ENCODE assay signal across 27 mouse cellular contexts in genomic region chr15:62693671-62694070, GRCm38 (mm10).
A peak's percentile ranks its signal among the peaks of the same experiment; 100 is the strongest.
DNase-seq lines count a peak whose midpoint lies in the region; ATAC-seq and TF ChIP-seq lines count a peak whose summit lies in the region.
"Had no signal": no experiment of that assay in that cellular context is flagged by ENCODE, and none has a peak within 500 bp of the region (broad histone marks: within the 10 kb centered on the region; RNA-seq: fewer than 3 reads in every experiment).

No protein-coding gene starts in this region.

- no peak overlapping the region for H3K9ac ChIP-seq in heart, embryonic 11.5 days (ENCODE audit: low read depth, low read length)
- H3K9ac ChIP-seq in ES-E14 (ENCODE audit: insufficient read depth, low read depth, low read length, poor library complexity, severe bottlenecking) = no peak overlapping the region
- no peak overlapping the region for H3K9ac ChIP-seq in hindbrain, embryonic 13.5 days
- H3K9ac ChIP-seq: embryonic facial prominence, embryonic 13.5 days; embryonic facial prominence, embryonic 15.5 days; forebrain, embryonic 12.5 days had no signal

- no peak overlapping the region for H3K4me2 ChIP-seq in heart, embryonic 11.5 days
- H3K4me2 ChIP-seq in hindbrain, embryonic 13.5 days = no peak overlapping the region
- H3K4me2 ChIP-seq: embryonic facial prominence, embryonic 13.5 days; embryonic facial prominence, embryonic 15.5 days; forebrain, embryonic 12.5 days had no signal

- H3K27ac ChIP-seq in heart, embryonic 11.5 days (ENCODE audit: low read depth, low read length) = no peak overlapping the region
- no peak overlapping the region for H3K27ac ChIP-seq in ES-E14 (ENCODE audit: insufficient read depth, low read depth, low read length, poor library complexity, severe bottlenecking)
- H3K27ac ChIP-seq in hindbrain, embryonic 13.5 days = no peak overlapping the region
- H3K27ac ChIP-seq: embryonic facial prominence, embryonic 13.5 days; embryonic facial prominence, embryonic 15.5 days; forebrain, embryonic 10.5 days; forebrain, embryonic 12.5 days had no signal

- no peaks in the 10 kb centered on the region for H3K27me3 ChIP-seq in heart, embryonic 11.5 days (ENCODE audit: control insufficient read depth, insufficient read depth, low read length)
- no peaks in the 10 kb centered on the region for H3K27me3 ChIP-seq in hindbrain, embryonic 13.5 days
- H3K27me3 ChIP-seq: CH12.LX; embryonic facial prominence, embryonic 13.5 days; embryonic facial prominence, embryonic 15.5 days; forebrain, embryonic 12.5 days had no signal

- 82% methylated on average over 9 of the region's 10 CpGs for WGBS in heart, embryonic 11.5 days (ENCODE audit: insufficient replicate concordance)
- 97% methylated on average over 10 of the region's 10 CpGs for WGBS in hindbrain, embryonic 13.5 days

- no peaks in the 10 kb centered on the region for H3K4me1 ChIP-seq in heart, embryonic 11.5 days (ENCODE audit: control insufficient read depth, insufficient read depth, low read length)
- H3K4me1 ChIP-seq in ES-E14 (ENCODE audit: control insufficient read depth in 2 of 2, insufficient read depth in 2 of 2, low read length in 2 of 2, poor library complexity in 1 of 2) = no peaks in the 10 kb centered on the region
- H3K4me1 ChIP-seq in hindbrain, embryonic 13.5 days (replicated peaks) = no peaks in the 10 kb centered on the region
- H3K4me1 ChIP-seq: embryonic facial prominence, embryonic 13.5 days; embryonic facial prominence, embryonic 15.5 days; forebrain, embryonic 10.5 days; forebrain, embryonic 12.5 days had no signal

- in situ Hi-C loops in ES-E14 (cut with MboI; ENCODE audit: low sequenced_read_pairs in 2 of 2, unreplicated experiment in 2 of 2) = no loop called here

- peak; percentile 46 for DNase-seq in heart, adult 11 months
- DNase-seq in ES-E14 (ENCODE audit: low read depth, low spot score) = peak; percentile 9
- DNase-seq in WW6 (ENCODE audit: low read depth, low spot score) = peak; percentile 7
- DNase-seq in layer of hippocampus, postnatal 36 days = no peak
- no peak for DNase-seq in adipocyte (ENCODE audit: low spot score)
- DNase-seq: adrenal gland, adult 2 months; adrenal gland, postnatal 10 days; adrenal gland, postnatal 25 days; B cell, adult 2 months; cerebellum, adult 11-12 months; cerebellum, adult 2 months; cerebellum, adult 9-10 months; cerebellum, postnatal 10 days; cerebellum, postnatal 25 days; embryo, embryonic 11 days had no signal

- no peaks in the 10 kb centered on the region for H3K36me3 ChIP-seq in heart, embryonic 11.5 days (ENCODE audit: control insufficient read depth, insufficient read depth, low read length)
- H3K36me3 ChIP-seq in ES-E14 (ENCODE audit: control insufficient read depth, insufficient read depth, low read length, poor library complexity, severe bottlenecking) = no peaks in the 10 kb centered on the region
- H3K36me3 ChIP-seq in hindbrain, embryonic 13.5 days = no peaks in the 10 kb centered on the region
- H3K36me3 ChIP-seq: embryonic facial prominence, embryonic 13.5 days; embryonic facial prominence, embryonic 15.5 days; forebrain, embryonic 10.5 days; forebrain, embryonic 12.5 days had no signal

- H3K9me3 ChIP-seq in heart, embryonic 11.5 days (replicated peaks; ENCODE audit: control insufficient read depth, low read length) = no peaks in the 10 kb centered on the region
- no peaks in the 10 kb centered on the region for H3K9me3 ChIP-seq in ES-E14 (ENCODE audit: control insufficient read depth, insufficient read depth, low read depth, low read length)
- H3K9me3 ChIP-seq in hindbrain, embryonic 13.5 days = no peaks in the 10 kb centered on the region
- H3K9me3 ChIP-seq: embryonic facial prominence, embryonic 13.5 days; embryonic facial prominence, embryonic 15.5 days; forebrain, embryonic 10.5 days; forebrain, embryonic 12.5 days had no signal

- no peak overlapping the region for H3K4me3 ChIP-seq in heart, embryonic 11.5 days (ENCODE audit: low read depth, low read length)
- H3K4me3 ChIP-seq in ES-E14 (ENCODE audit: insufficient read depth in 1 of 2, low read depth in 1 of 2, low read length in 2 of 2, poor library complexity in 1 of 2, severe bottlenecking in 1 of 2) = no peak overlapping the region
- no peak overlapping the region for H3K4me3 ChIP-seq in hindbrain, embryonic 13.5 days
- H3K4me3 ChIP-seq: embryonic facial prominence, embryonic 13.5 days; embryonic facial prominence, embryonic 15.5 days; erythroblast, embryonic 14.5 days; forebrain, embryonic 10.5 days; forebrain, embryonic 12.5 days had no signal

- ATAC-seq in heart, embryonic 11.5 days (replicated peaks; ENCODE audit: insufficient number of reproducible peaks, low FRiP score, low TSS enrichment) = no peak
- no peak for ATAC-seq in hindbrain, embryonic 13.5 days (ENCODE audit: low FRiP score)
- ATAC-seq: activated CD4-positive, CD25-positive, alpha-beta regulatory T cell, adult 4 months; CD4-positive, CD25-positive, alpha-beta regulatory T cell, adult 4 months; forebrain, embryonic 14.5 days; forebrain, embryonic 16.5 days had no signal

TF ChIP-seq in ES-E14, 5 proteins besides CTCF, POLR2A, EP300 and RAD21:
- TF ChIP-seq MAFK (IDR thresholded peaks at IDR 0.05; ENCODE audit: insufficient read depth, low read depth, low read length) (no peak), ZC3H11A (IDR thresholded peaks at IDR 0.05; ENCODE audit: borderline replicate concordance, low read depth, low read length) (no peak), HCFC1 (IDR thresholded peaks at IDR 0.05; ENCODE audit: borderline replicate concordance, insufficient read depth, low read length) (no peak), CHD2 (IDR thresholded peaks at IDR 0.05; ENCODE audit: low read depth, low read length) (no peak), ZNF384 (IDR thresholded peaks at IDR 0.05; ENCODE audit: low read depth, low read length) (no peak)

Comparison
In these comparisons a context has a peak if more than half of its experiments do, and no peak if none do; other contexts are left out.
1. DNase-seq: peak in heart, adult 11 months (single experiment), ES-E14 (single experiment) and WW6 (single experiment); none in layer of hippocampus, postnatal 36 days (0 of 2) and adipocyte (single experiment).